Mouse (Mus musculus) heart, postnatal 10 days (tissue): ENCODE measurements around the gene Sept1. TPM values are rescaled to one million over a fixed set of nuclear protein-coding genes. Genes with fewer than 3 reads are reported as not detected.

Experiments
- total RNA-seq, 2 experiments: library from RNA; stranded (reverse); gene quantifications; 2 replicates each; pipeline ENCODE4 v1.2.3; 2021

Gene Sept1
- total RNA-seq, 2 experiments from 2014 or later: 11.5 to 15.5 TPM

Other genes starting within 250 kb of the Sept1 start
- 10 to 100 TPM; 45.3 to 50.1 TPM for gene Mvp, start 218.5 kb downstream of the Sept1 start, total RNA-seq
- not detected for gene Pagr1b, start 216.6 kb downstream of the Sept1 start, total RNA-seq
- gene Pagr1a, start 215.8 kb downstream of the Sept1 start, total RNA-seq: 10 to 100 TPM in 1 of 2 experiments, 1 to 10 TPM in 1; 6.4 to 19.6 TPM
- gene Gm42742, start 212.0 kb downstream of the Sept1 start, total RNA-seq: 10 to 100 TPM; 19.0 to 27.2 TPM
- gene Prrt2, start 211.9 kb downstream of the Sept1 start, total RNA-seq: 1 to 10 TPM; 1.0 to 2.3 TPM
- gene Maz, start 206.1 kb downstream of the Sept1 start, total RNA-seq: 100 to 1,000 TPM; 106 to 113 TPM
- 10 to 100 TPM; 15.3 to 17.6 TPM for gene Kif22, start 190.7 kb downstream of the Sept1 start, total RNA-seq
- gene Zg16, start 145.8 kb downstream of the Sept1 start, total RNA-seq: not detected
- gene AI467606, start 141.8 kb downstream of the Sept1 start, total RNA-seq: 1 to 10 TPM in 1 of 2 experiments, under 1 TPM in 1; 0.94 to 1.5 TPM
- under 1 TPM in 1 of 2 experiments, not detected in 1; 0.29 TPM for gene Qprt, start 110.9 kb downstream of the Sept1 start, total RNA-seq
- gene Spn, start 95.3 kb downstream of the Sept1 start, total RNA-seq: under 1 TPM; 0.72 to 0.84 TPM
- gene Cd2bp2, start 37.1 kb downstream of the Sept1 start, total RNA-seq: 10 to 100 TPM; 46.8 to 49.2 TPM
- 10 to 100 TPM; 35.3 to 37.2 TPM for gene Tbc1d10b, start 24.7 kb downstream of the Sept1 start, total RNA-seq
- 1 to 10 TPM; 1.7 to 2.5 TPM for gene Mylpf, start 24.2 kb downstream of the Sept1 start, total RNA-seq
- 1 to 10 TPM; 6.8 to 8.8 TPM for gene Zfp553, start 69 bp downstream of the Sept1 start, total RNA-seq
- gene Zfp771, start 11.1 kb upstream of the Sept1 start, total RNA-seq: 10 to 100 TPM; 14.3 to 15.9 TPM
- gene Dctpp1, start 27.6 kb upstream of the Sept1 start, total RNA-seq: 10 to 100 TPM; 45.2 to 48.5 TPM
- gene Sephs2, start 40.9 kb upstream of the Sept1 start, total RNA-seq: 10 to 100 TPM; 39.4 to 49.4 TPM
- gene Itgal, start 63.1 kb upstream of the Sept1 start, total RNA-seq: 1 to 10 TPM; 2.8 to 3.7 TPM
- 10 to 100 TPM; 40.4 to 43.0 TPM for gene Zfp768, start 112.5 kb upstream of the Sept1 start, total RNA-seq
- 1 to 10 TPM; 5.5 to 5.6 TPM for gene Zfp747, start 142.9 kb upstream of the Sept1 start, total RNA-seq
- 1 to 10 TPM; 2.9 to 3.2 TPM for gene 9130019O22Rik, start 154.0 kb upstream of the Sept1 start, total RNA-seq
- 1 to 10 TPM; 4.7 to 5.7 TPM for gene E430018J23Rik, start 160.5 kb upstream of the Sept1 start, total RNA-seq
- 1 to 10 TPM; 4.7 TPM for gene Zfp764, start 173.7 kb upstream of the Sept1 start, total RNA-seq
- gene Zfp688, start 188.9 kb upstream of the Sept1 start, total RNA-seq: 1 to 10 TPM; 3.8 to 6.2 TPM
- gene Zfp689, start 216.0 kb upstream of the Sept1 start, total RNA-seq: 1 to 10 TPM; 2.7 to 3.0 TPM
- 10 to 100 TPM; 27.1 to 27.4 TPM for gene Prr14, start 226.5 kb upstream of the Sept1 start, total RNA-seq
- gene Fbrs, start 246.1 kb upstream of the Sept1 start, total RNA-seq: 10 to 100 TPM; 41.6 to 42.1 TPM